Mouse (Mus musculus) lung, postnatal 0 days (tissue): Measurements from ENCODE around the gene Cntn4.

ENCODE experiments used
- CTCF ChIP-seq: IDR thresholded peaks from 2 replicates; pipeline ENCODE4 v1.5.1; 2016; ENCODE audit warnings: antibody characterized with exemption, mild to moderate bottlenecking
- EP300 ChIP-seq: IDR thresholded peaks from 2 replicates; pipeline ENCODE4 v1.6.1; 2016; ENCODE audit warnings: antibody characterized with exemption, mild to moderate bottlenecking, control low read depth

DNA sequence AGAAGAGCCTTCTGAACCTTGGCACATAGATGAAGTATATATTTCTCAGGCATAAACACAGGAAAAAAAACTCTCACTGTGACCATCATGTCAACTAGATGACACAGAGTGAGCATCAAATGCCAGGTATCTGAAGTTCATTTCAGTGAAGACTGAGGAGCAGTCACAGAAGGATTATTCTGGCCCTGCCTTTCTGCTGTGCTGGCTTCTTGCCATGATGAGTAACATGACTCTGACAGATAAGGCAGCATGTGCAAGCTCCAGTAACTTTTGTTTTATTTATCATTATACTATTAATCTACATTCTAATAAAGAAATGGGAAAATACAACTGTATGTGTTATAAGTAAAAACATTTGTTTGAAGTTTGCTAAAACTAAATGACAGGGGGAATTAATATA lies 529.9 kb downstream of the Cntn4 start:
- TF ChIP-seq CTCF (no peak), EP300 (no peak)
